Mouse (Mus musculus): Measurements from ENCODE around the gene Trpt1.

GRCm38 (mm10) chr19:7013984-7014383, 18.1 kb downstream of the Trpt1 start:
- no peak for TF ChIP-seq POLR2A (IDR thresholded peaks at IDR 0.05; ENCODE audit: borderline replicate concordance, control insufficient read depth, low read depth, low read length)
- TF ChIP-seq CTCF (IDR thresholded peaks at IDR 0.05; ENCODE audit: control insufficient read depth, insufficient read depth, low read length): no peak

Measured in bone marrow, adult 2 months (tissue).